Mouse (Mus musculus): ENCODE data around the gene Pick1.

Gene Pick1

DNA sequence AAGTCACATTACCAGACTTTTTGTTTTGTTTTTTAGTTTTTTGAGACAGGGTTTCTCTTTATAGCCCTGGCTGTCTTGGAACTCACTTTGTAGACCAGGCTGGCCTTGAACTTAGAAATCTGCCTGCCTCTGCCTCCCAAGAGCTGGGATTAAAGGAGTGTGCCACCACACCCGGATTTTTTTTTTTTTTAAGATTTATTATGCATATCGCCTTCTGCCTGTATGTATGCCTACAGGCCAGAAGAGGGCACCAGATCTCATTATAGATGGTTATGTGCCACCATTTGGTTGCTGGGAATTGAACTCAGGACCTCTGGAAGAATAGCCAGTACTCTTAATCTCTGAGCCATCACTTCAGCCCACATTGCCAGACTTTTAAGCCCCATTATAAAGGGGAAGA, 3.2 kb upstream of the Pick1 start:
- peak; percentile 26 for DNase-seq (ENCODE audit: low read depth)

DNA sequence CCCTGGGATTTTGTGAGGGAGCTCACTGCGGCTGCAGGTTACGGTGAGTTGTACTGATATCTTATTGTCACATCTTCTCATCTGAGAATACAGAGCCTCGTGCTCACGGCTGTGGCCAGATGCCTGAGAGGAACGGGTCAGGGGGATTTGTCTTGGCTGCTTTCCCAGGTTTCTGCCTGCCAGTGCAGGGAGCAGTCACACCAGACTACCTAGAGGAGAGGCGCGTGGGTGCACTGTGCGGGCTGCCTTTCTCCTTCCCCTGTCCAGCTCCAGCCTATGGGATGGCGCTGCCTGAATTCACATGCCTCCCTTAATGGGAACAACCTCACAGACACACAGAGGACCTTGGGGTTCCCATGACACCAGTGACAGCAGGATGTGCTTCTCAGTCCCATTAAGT, 6.3 kb downstream of the Pick1 start:
- DNase-seq (ENCODE audit: low read depth) = no peak

- no peak for DNase-seq (ENCODE audit: low read depth)
These were observed 9.1 kb downstream of the Pick1 start for GRCm38 (mm10) chr15:79238036-79238435.

GRCm38 (mm10) chr15:79242574-79243233, 13.7 kb downstream of the Pick1 start:
- no peak for DNase-seq (ENCODE audit: low read depth)

DNA sequence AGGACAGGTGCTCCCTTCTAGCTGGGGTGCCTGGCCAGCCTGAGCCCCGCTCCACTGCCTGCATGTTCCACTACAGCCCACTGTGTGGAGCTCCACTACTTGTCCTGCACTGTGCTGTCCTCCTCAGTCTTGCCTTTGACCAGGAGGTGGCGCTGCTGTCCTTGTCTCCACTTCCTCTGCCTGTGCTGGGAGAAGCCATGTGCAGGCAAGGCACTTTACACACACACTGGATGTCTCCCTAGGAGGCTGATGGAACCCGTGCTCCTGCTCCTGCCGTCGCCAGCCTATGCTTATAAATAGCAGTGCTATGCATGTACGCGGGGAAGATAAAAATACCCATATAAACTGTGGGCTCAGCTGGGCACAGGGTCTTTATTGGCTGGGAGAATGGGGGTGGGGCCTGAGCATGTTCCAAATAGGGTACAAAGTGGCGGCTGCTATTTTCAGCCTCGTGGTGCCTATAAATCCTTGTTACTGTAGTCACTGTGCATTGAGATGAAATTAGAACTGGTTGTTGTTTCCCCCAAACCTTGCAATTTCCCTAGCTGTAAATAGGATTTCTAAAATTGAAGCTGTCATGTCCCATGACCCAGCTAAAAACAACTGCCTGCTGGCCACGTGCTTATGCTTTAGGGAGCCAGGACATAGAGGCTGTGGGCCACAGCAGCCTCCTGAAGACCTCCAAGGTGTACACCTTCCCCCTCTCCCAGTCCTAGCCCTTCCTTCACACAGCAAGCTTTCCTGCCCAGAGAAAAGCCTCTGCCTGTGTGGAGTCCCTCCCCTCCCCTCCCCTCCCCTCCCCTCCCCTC, 14.5 kb downstream of the Pick1 start:
- DNase-seq (ENCODE audit: low read depth) = peak; percentile 98

- no peak for DNase-seq (ENCODE audit: low read depth)
These were observed 15.3 kb downstream of the Pick1 start for GRCm38 (mm10) chr15:79244071-79244893.

DNA sequence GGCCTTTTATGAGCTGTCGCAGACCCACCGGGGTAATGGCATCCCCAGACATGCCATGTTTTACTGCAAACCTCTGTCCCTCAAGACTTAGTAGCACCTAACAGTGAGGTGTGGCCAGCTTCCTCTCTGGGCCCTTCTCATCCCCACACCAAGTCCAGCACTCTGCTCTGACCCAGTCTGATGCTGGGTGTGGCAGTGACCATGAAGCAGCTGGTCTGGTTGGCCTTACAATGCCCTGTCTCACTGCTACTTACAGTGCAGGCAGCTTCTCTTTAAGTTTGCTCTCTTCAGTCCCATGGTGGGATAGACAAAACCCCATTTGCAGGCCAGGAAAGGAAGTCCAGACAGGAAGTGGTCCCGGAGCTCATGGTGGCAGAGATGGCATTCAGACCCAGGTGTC, 16.3 kb downstream of the Pick1 start:
- no peak for DNase-seq (ENCODE audit: low read depth)

- DNase-seq (ENCODE audit: low read depth) = no peak
These were observed 21.3 kb downstream of the Pick1 start for GRCm38 (mm10) chr15:79250236-79250635.

GRCm38 (mm10) chr15:79251168-79251567, 22.2 kb downstream of the Pick1 start:
- no peak for DNase-seq (ENCODE audit: low read depth)

DNA sequence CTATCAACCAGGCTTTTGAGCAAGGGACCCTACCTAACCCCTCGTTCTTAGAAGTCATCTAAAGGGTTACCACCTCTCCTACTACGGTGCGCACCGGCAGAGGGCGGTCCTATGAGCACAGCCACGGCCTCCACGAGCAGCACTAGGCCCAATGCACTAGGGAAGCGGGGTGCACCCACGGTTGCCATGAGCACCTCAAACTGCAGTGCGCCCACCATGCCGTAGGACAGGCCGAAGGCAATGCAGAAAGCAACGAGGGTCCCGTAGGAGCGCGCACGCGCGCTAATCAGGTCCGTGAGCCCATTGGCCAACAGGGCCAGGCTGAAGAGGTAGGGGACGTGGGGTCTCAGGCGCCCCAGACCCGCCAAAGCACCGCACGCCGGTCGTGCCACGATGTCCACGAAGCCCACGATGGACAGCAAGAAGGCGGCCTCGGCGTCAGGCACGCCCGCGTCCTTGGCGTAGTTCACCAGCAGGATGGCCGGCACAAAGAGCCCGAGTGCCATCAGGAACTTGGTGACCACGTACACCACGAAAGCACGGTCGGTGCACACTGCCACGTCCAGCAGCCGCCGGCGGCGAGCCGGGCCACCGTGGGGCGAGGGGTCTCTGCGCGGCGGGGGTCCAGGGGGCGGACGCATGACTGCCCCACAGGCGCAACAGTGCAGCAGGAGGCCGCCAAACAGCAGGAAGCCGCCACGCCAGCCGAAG, 23.0 kb downstream of the Pick1 start:
- no peak for DNase-seq (ENCODE audit: low read depth)

GRCm38 (mm10) chr15:79252580-79252979, 23.6 kb downstream of the Pick1 start:
- no peak for DNase-seq (ENCODE audit: low read depth)

DNA sequence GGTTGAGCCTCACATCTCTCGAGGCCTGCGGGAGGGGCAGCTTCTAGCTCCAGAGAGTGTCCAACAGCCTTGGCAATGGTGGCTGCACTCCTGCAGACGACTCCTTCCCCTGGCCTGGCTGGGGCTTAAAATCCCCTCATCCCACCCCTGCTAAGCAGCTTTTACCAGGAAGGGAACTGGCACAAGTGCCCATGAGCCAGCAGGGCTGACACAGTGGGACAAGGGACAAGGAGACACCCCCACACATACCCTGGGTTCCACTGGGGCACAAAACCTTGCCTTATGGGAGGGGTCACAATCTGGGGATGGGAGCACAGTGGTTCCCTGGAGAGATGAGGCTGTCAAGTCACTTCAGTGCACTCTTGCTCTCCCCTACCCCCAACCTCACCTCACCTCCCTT, 25.7 kb downstream of the Pick1 start, which contains the start of gene Slc16a8:
Gene Slc16a8 (minus strand): TSS at position 101 of the 400 bp plus-strand sequence.
- no peak for DNase-seq (ENCODE audit: low read depth)

GRCm38 (mm10) chr15:79258521-79258920, 29.5 kb downstream of the Pick1 start:
- no peak for DNase-seq (ENCODE audit: low read depth)

DNA sequence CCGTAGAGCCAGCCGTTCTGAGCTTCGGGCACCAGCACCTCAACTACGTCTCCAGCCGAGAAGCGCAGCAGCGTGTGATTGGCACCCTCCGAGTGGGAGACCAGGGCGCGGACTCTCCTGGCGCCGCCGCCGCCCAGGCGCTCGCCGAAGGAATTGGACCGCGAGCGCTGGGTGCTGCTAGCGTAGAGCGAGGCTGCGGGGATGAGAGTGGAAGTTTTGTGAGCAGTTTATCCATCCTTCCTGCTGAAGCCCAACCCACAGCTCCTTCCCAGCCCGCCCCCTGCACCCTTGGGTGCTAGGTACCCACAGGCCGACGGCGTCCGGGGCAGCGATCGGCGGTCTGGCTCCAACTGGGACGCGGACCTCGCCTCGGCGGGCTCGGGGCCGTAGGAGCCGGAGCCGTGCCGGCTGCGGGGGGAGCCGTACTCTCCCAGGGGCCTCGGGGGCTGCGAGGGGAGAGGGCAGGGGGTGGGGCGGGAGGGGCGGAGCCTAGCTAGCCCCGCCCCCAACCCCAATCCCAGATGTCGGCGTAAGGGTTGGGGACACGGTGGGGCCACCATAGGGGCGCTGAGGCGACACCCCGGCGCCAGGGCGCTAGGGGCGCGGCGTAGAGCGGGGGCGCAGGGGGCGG, 32.2 kb downstream of the Pick1 start:
- peak; percentile 56 for DNase-seq (ENCODE audit: low read depth)

DNA sequence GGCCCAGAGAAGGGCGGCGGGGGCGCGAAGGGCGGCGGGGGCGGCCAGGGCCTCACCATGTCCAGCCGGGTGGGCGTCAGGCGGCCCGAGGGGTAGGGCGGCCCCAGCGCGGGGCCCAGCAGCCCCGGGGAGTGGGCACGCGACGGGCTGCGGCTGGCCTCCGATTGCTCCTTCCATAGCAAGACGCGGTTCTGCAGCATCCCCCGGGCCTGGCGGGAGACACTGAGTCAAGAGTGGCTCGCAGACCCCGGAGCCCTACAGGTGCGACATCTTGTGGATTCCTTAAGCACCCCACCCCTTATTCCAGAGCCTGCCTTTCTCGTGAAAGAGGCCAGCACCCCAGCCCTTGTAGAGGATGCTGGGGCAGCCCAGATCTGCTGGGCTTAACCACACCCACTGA, 32.8 kb downstream of the Pick1 start:
- DNase-seq (ENCODE audit: low read depth) = peak; percentile 28

DNA sequence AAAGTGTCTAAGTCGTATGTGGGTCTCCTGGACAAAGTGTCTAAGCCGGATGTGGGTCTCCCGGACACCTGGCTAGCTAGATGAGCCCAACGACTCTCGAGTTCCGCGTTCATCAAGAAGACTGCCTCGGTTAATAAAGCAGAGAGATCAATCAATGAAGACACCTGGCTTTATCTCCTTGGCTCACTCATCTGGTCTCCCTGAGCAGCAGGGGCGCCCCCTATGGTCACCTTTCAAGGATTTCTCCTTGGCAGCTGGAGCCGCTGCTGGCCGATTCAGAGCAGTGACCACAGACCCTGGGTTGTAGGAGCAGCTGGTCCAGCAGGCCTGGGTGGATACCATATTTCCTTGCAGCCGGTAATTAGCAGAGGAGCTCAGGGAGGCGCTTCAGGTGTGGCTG, 33.4 kb downstream of the Pick1 start:
- DNase-seq (ENCODE audit: low read depth) = peak; percentile 54

GRCm38 (mm10) chr15:79262786-79263309, 33.9 kb downstream of the Pick1 start:
- no peak for DNase-seq (ENCODE audit: low read depth)

DNA sequence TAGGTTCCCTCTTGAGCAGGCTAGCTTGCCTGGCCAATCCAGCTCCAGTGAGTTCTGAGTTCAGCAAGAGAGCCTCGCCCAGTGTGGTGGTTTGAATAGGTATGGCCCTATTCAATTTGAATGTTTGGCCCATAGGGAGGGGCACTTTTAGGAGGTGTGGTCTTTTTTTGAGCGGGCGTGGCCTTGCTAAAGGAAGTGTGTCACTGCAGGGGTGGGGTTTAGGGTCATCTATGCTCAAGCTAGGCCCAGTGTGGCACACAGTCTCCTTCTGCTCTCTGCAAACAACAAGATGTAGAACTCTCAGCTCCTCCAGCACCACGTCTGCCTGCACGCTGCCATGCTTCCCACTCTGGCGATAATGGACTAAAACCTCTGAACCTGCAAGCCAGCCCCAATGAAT, 34.8 kb downstream of the Pick1 start:
- no peak for DNase-seq (ENCODE audit: low read depth)

DNA sequence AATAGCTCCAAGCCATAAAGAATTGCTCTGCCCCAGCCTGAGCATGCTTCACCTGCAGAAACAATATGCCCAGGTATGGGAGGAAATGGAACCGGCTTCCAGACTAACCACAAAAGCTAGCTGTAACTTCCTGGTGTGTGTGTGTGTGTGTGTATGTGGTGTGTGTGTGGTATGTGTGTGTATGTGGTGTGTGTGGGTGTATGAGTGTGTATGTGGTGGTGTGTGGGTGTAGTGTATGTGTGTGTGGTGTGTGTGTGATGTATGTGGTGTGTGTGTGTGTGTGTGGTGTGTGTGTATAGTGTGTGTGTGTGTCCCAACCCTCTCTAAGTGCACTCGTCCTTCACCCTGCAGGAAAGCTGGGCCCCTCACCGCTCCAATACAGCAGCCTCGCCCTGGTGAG, 36.4 kb downstream of the Pick1 start:
- DNase-seq (ENCODE audit: low read depth) = no peak

DNA sequence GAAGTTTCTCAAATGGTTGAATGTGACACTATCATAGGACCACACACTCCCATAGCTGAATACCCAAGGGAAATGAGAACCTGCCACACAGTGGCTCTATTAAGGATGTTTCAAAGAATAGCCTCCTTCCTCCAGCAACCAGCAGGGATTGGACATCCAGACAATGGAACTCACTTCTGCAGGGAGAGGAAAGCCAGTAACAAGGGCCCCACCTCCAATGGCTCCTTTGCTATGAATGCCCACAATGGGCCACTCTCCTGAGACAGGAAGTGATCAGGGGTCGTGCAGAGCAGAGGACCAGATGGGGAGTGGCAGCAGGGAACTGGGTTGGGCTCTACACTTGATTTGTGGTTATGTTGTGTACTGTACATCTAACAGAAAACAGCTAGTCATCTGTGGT, 39.5 kb downstream of the Pick1 start:
- DNase-seq (ENCODE audit: low read depth) = no peak

Data from induced T-regulatory cell, adult 2 months (primary cell).